Mouse (Mus musculus) right cerebral cortex, postnatal 25 days (tissue): ENCODE measurements at regions not wholly inside any gene's neighbourhood (a gene's known extent, or its start where the extent isn't known, plus 50 kb on each side); places are given as distances from the start of the nearest gene placed in this dataset.

Experiments
- DNase-seq: peaks from one replicate; pipeline ENCODE4 v3.0.0; 2022

DNA sequence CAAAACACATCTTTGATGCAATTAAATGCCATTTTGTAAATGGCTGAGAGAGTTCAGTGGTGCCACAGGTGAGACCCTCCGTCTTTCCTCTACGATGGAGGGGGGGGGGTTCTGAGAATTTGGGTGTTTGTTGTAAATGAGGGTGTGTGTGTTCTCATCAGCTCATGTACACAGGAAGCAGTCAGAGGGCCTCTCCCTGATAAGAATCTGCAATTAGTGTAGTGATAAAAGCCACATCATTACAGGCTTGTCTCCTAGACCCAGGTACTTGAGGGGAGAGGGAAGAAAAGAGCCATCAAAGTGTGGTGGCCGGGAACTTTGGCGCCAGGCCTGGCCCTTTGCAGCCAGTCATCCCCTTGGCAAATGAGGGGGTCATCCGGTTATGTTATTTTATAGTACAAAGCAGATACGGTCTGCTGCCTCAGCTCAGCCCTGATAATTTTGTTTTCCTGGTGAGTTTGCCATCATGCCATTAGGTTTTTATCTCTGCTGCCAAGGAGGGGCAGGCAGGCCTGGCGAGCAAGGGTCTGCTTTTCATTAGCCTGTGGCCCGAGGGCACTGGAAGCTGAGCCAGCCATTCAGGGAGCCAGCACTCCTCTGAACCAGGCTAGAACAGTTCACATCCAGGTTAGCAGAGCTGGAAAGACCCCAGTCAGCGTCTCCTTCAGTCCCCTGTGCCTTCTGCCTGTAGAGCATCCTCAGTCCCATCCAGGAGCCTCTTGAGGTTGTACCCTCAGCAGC is 59.7 kb downstream of the H2al1j start:
- no peak for DNase-seq

DNA sequence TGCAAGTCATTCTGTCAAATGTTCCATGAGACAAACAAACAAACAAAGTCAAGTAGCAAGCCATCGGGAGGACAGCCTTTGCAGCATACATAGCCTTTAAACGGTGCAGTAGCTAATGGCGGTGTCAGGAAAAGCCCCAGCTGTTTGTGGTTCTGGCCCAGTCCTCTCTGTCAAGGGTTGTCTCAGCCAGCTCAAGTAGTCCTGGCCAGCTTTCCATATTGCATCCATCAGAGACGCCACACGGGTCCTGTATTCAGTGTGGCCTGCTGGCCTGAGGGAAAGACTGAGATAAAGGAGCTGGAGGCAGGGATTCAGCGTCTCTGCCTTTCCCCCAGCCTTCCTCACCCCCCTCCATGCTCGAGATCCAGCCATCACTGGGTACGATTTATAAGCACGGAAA is 61.2 kb downstream of the H2al1j start:
- no peak for DNase-seq

DNA sequence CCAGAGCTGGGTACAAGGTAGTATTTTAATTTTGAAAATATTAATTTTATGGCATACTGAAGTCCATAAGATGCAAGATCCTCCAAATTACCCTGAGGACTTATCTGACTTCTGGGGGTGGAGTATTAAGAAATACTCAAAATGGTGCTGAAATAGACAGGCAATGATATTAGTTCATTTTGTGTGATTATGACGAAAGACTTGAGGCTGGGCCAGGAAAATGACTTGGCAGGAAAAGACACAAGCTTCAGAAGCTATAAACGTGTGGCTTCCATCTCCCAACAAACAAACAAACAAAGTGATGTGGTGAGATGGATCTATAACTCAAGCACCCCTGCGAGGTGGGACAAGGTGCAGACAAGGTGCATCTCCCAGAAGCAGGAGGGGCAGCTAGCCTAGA is 72.8 kb downstream of the H2al1j start:
- DNase-seq = no peak

DNA sequence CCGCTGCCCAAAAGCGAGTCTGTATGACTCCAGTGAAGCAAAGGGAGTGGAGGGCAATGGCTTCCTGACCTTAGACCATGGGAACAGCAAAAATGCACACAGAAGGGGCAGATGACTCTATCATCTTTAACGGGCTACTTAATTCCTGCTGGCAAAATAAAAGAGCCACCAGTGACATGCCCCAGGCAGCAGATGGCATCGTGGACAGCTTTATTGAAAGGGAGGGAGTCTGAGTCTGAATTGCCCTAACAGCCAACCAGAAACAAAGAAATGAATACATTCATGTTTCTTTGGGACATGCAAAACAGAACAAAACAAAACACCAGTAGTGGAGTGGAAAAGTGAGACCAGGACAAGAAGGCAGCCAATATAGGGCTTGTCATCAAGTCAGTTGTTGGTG is 76.7 kb downstream of the H2al1j start:
- DNase-seq = no peak

DNA sequence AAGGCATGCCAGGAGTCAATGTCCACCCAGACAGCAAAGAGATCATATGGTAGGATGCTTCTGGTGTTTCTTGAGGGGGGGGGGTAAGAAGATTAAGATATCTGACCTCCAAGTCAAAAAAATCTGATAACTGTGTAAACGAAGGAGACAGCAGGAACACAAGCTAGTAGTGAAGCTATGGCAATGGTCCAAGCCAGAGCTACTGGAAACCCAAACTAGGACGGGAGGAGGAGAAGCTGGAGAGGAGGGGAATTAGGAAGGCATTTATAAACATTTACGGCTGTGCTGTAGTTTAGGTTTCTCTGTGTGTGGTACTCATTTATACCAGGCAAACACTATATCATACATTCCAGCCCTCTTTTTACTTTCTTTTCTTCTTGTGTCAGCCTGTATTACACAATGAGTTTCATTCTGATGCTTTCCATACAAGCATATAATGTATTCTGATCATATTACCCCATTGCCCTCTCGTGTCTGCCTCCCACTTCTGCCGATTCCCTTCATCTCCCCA is 84.7 kb downstream of the H2al1j start:
- no peak for DNase-seq

DNA sequence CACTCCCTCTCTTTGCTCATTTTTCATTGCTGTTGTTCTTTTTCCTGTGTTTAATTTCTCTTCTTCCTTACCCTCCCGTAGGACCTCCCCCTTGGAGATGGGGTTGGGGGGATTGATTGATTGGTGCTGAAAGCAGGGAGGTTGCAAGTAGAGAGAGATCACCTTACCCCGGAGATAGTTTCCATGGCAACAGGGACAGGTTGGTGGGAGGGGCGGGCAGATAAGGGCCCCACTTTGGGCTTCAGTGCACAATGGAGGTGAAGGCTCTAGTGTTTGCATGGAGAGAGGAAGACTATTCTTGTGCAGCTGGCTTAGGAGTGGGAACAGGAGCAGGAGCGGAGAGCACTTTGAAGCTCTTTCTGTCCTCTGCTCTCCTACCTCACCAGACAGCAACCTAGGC is 88.0 kb downstream of the H2al1j start:
- no peak for DNase-seq

DNA sequence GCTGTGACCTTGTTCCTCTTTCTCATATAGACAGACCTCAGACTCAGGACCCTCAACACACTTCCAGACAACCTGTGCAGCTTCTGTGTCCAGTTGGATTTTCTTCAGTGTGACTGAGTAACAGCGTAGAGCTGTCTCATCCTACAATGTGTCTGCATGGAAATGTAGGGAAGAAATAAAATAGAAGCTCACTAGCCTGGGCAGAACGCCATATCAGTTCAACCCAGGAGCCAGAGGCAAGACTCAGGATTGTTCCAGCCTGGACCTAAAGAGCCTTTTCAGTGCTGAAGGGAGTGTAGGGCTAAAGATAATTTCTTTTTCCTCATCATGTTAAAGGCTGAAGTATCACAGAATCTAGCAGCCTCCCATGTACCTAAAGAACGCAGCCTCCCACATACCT is 88.9 kb downstream of the H2al1j start:
- no peak for DNase-seq

DNA sequence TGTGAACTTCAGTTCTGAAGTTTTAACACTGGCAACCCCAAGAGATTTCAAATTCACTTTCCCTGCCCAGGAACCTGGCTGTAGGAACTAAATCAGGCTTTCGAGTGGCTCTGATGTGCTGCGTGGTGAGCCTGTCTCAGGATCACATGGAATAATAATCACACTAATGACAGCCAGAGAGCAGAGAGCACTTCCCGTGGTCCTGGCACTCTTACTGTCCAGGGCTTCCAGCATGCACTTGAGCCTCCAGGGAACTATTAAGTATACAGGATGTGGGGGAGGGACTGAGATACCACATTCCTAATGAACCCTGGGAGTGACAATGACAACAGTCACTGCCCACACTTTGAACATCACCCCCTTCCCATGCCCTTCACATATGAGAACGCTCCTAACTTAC is 90.2 kb downstream of the H2al1j start:
- DNase-seq = no peak

DNA sequence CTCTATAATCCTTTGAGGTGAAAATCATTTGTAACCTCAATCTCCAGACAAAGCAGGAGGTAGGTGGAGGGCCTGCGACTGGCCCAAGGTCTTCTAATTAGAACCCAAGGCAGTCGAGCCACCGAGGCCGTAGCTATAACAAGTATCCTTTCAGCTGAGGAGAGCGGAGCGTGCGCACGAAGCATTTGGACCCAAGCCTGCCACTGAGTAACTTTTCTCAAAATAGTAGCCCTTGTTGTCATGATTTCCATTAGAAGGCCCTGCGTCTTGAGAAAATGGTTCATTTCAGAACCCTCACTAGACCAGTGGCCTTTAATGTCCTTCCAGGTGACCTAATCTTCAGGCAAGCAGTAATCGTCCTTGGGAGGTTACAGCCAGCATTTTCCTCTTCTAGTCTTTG is 90.6 kb downstream of the H2al1j start:
- DNase-seq = no peak

DNA sequence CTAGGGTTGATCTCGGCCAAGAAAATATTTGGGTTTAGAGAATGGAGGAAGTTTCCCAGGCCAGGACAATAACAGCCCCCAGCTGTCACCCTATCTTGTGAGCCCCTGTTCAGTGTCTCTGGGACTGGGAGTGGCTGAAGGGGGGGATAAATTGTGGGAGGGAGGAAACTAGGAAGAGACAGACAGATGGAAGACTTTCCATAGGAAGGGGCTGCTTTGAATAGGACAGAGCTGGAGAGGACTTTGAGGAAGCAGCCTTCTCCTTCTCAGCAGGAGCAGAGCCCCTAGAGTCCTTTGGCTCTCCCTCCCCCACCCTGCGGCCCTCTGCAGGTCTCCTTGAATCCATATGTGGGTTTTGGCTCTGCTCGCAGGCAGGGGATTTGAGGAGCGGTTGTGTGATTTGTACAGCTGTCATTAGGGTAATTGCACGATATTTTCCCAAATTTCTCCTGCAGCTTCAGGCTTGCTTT is 91.6 kb downstream of the H2al1j start:
- DNase-seq = no peak

DNA sequence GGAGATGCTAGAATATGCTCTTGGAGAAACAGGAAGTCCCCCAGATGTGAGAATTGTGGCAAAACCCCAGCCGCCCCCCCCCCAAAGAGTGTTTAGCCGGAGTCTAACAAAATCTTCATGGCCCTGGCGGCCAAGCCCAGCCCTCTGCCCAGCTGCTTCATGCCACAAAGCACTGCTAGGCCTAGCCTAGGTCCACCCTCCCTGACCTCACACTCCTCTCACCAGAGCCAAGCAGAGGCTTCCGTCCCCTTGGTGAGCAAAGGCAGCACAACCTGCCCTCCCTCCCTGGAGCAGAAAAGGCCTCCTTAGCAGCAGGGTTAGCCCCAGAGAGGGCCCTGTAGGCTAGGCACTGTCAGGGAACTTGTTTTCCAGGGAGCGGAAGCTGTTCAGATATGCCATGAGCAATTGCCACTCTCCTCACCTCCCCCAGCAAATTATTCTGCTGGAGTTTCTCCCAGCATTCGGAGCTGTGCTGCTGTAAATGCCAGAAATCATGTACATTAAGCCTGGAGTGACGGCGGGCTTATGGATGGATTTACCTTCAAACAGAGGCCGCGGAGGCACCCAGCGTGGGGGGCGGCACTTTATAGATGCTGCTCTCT is 104.9 kb downstream of the H2al1j start:
- peak; percentile 15 for DNase-seq

DNA sequence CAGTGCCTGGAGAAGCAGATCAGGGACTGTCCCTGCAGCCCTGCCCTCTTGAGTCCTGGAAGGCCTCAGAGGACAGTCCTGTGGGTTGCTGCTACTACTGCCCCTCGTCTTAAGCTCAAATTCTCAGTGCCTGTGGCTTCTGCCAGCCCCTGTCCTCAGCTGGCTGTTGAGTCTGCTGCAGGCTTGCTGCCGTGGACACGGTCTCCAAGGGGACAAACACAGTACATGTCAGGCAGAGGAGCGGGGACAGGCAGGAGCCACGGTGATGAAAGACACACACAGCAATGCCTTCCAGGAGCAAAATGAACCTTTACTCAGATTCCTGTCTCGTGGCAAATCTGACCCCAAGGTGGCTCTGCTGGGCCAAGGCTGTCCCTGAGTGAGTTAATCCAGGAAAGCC is 107.7 kb downstream of the H2al1j start:
- DNase-seq = no peak

DNA sequence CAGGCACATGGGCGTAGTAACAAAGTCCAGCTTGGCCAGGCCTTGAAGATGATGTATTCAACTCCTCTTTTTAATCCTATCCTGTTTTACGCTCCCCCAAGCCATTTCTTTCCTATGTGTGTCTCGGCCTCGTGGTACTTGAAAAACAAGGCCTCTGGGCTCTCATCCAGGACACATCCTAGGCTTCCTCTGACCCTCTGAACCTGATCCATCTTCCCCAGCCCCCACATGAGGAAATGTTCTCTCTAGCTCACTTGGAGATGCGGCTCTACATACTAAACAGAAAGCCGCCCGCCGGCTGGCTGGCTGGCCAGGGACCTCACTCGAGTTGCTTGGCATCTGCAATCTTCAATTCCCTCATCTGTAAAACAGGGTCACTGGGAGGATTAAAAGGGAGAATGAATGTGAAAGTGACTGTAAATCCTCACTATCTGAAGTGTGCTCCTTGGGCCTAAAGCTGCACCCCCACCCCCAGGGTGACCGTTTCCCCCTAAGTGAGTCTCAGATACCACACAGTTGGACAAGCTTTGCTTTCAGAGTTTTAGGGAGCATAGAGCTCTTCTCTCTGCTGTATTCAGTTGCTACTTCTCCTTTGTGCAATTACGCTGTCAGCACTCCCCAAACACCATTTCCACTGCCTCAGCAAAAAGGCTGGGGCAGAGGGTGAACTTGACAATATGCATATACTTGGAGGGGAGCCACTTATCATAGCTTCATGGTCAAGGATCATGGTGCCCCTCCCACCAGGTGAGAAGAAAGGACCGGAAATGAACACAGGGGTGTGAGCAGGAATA is 109.7 kb downstream of the H2al1j start:
- no peak for DNase-seq

DNA sequence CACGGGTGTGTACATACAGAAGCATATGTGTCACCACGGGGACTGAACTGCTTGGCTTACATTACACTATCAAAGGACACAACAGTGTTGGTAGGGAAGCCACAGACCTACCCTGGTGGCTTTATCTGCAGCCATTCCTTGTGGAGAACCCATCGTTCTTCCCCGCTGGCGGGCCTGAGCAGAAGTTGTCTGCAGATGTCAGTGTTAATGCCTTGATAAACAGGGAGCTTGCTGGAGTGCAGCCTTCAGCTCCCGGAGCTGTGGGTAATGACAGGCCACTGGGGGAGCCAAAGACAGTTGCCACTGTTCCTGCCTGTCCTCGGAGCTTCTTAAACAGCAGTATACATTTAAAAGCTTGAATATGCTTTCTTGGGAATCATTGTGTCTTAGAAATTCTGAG is 115.9 kb downstream of the H2al1j start:
- no peak for DNase-seq

DNA sequence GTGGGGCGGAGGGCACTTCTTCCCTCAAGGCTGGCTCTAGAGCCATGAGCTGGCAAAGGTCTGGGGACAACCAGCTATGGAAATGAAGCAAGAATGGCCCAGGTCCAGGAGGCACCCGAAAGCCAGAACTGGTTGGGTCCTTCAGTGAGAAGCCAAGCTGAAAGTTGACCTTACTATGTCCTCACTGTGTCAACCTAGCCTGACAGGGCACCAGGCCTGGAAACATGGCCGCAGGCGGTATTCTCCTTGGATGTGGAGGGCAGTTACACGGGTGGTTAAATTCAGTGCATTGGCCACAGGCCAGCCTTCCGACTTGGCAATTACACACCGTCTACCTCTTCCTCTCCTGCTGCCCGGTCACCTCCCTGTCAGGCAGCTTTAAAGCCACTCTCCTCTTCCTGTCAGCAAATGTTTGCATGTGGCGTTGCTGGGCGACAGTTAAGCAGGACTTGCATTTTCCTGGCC is 116.7 kb downstream of the H2al1j start:
- DNase-seq = no peak

DNA sequence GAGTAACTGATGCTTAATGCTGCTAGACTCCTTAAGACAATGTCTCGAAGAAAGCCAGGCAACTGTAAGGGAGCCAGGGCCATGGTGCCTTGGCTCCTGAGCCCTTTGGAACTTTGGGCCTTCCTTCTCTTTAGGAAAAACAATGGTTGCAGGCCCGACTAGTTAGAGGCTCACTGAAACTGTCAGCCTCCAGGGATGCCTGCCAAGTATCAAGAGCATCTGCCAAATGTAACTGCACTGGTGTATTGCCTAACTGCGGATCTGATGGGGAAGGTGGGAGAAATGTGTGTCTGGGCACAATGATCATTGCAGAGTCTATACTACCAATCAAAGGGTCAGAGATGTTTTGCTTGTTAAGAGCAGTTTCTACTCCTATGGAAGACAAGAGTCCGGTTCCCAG is 121.1 kb downstream of the H2al1j start:
- DNase-seq = no peak

DNA sequence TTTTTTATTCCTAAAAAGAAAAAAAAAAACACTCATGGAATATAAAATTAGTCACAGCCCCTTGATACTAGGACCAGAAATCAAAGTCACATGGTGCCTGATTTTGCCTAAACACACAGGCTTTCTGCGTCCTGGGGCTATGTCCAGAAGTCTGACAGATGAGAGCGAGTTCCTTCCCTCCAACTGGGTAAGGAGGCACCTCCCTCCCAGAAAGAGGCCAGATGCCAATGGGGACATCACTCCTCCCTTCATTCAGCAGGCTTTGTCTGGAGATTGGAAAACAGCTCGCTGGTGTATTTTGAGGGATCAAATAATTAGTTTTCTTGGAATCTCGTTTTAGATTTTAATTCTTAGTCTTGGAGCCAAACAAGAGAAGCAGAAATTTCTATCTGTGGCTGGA is 130.9 kb downstream of the H2al1j start:
- no peak for DNase-seq

DNA sequence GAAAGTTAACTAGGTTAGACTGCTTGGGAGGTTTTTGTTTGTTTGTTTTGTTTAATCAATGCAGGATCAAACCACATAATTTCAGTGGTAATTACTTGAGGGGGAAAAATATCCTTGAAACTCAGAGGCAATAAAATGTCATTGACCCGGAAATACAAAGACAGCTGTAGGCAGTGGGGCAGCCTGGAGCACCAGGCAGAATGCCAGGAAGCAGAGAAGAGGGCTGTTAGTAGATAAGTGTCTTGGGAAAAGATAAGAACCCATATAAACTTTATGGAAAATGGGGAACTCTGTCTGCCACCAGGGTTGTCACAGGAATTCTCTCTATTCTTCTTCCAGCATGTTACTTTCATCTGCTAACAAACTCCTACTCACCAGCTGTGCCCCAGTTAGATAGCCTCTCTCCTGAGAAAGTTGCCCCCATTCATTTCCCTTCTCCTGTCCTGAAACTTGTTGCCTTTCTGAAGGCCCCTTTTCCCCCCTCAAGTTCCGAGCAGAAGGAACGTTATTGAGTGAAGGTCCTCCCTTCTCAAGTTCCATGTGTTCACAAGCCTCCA is 136.4 kb downstream of the H2al1j start:
- DNase-seq = no peak

DNA sequence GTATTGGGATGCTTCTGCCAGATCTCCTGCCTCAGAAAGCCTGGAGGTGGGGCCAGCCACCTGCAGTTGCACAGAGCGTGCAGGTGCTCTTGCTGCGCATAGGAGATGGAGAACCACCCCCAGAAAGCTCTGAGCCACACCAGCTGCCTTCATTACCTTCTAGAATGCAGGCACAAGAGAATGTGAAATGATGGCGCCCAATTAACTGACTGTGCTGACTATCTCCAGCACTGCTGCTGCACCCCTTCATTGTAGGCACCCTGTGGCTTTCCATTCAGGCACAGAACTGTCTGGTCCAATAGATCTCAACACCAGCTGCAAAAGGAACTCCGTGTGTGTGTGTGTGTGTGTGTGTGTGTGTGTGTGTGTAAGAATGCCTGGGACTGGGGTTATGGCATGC is 138.6 kb downstream of the H2al1j start:
- peak; percentile 33 for DNase-seq

DNA sequence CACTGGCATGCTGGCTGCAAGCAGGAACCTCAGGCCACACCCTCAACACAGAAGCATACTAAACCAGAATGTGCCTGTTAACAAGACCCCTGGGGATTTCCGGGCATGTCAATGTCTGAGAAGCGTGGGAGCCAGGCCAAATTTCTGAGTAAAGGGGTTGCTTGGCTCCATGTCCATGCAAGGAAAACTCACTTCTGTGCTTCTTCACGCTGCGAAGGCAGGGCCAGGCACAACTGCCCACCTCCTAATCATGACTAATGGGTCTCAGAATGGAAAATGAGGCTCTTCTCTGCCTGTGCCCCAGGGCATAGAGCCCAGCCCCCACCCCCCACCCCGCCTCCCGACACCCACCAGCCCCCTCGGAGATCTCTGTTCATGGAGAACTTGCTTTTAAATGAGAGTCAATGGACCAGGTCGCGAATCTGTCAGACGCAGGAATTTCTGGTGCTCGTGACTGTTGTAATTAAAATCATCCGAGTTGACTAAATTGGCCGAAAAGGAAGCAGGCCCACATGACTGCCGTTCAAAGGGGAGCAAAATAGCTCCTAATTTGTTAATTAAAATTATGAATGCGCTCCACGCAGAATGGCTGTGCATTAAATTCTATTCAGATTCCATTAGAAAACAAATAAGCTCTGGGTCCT is 152.2 kb downstream of the H2al1j start:
- no peak for DNase-seq

DNA sequence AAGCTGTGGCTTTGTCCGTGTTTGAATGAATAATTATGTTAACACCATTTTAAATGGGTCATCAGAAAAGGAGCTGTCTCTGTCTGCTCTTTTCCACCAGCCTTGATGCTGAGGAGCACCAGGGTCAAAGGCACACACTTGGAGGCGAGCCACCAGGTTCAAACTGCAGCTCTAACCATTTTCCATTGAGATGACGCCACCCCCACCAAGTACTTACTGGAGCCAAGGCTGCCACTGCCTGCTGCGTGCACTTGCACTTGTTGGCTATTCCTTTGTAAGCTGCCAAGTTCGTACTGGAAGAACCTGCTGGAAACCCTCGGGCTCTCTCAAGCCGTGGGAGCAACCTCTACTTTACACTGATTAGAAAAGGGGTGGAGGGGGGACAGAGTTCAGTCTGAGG is 154.5 kb downstream of the H2al1j start:
- no peak for DNase-seq

DNA sequence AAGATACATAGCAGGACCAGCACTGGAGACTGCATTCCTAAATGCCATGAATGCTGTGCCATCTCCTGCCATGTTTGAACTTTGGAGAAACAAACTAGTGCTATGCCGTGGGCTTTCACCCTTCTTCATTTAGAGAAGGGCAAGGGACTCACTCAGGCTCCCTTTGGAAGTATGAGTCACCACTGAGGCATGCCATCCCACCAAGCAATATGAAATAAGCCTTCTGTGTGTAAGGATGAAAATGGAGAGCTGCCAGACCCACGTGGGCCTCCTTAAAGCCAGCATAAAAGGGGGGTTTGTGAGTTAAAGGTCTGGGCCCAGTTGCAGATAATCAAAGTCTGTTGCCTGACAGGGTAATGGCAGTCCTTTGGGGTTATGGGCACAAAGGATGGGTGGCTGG is 159.0 kb downstream of the H2al1j start:
- no peak for DNase-seq

DNA sequence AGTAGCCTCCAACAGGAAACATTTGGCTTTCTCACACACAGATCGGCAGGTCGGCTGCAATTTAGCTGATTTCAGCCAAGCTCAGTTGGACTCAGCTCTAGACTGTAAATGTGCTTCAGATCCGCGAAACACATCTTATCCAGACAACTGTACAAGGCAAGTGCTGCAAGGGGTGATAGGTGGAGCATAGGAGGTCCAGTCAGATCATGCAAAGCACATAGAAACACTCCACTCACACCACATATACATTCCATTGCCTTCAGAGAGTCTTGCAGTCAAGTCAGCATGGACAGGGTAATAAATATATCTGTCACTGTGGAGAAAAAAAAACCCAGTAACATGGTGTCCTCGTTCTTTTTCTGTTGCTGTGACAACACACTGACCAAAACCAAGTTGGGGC is 160.3 kb downstream of the H2al1j start:
- DNase-seq = no peak
